Mouse (Mus musculus) left cerebral cortex, postnatal 4 days (tissue): ENCODE results near the gene Acss3. TPM values are rescaled to one million over a fixed set of nuclear protein-coding genes. Genes with fewer than 3 reads are reported as not detected.
A peak's percentile ranks its signal among the peaks of the same experiment; 100 is the strongest.

ENCODE experiments used
- DNase-seq: peaks from one replicate; pipeline ENCODE4 v3.0.0-alpha.2; 2022
- intact Hi-C: fragments of 180-260 bp; cut with DNase I; formaldehyde crosslinking; loops from one replicate; pipeline ENCODE4 v1.15.1; 2025
- total RNA-seq, 2 experiments: library from RNA; stranded (reverse); gene quantifications; 2 replicates each; pipeline ENCODE4 v1.2.3; 2021

Gene Acss3
- total RNA-seq, result under 1 TPM; 0.68 to 0.74 TPM

DNA sequence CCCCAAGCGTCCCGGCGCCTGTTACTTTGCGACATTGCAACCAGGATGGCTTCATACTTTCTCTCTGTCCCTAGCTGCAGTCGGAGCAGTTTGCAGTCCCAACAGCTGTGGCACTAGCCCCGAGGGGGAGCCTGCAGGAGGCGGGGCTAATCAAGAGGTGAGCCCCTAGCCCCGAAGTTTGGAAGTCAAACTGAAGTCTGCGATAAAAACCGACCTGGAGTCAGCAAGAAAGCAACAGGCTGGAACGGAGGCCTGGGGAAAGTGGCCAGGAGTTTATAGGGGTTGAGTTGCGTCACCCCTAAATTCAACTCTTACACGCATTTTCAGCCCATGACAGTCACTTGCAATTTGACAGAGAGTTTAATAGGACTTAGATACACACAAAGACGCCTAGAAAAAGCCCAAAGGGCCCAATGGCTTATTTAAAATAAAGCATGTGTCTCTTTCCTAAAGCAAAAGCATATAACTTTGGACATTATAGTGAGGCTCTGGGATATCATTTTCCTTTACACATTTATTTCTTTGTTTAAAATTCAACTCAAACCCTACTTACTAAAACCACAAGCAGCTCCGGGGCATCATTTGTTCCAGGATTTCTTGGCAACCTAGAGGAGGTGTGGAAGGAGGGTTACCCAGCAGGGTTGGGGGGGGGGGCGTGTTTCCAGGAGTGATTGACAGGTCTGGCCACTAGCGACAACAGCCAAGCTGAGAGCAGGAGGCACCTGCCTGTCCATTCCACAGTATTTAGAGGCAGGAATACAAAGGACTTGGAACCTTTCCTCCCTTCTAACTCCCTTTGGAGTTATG lies at the start of gene Acss3:
Gene Acss3, minus strand, starts transcription at position 140 of the 807 bp plus-strand sequence.
- intact Hi-C loops, result no loop called here
- peak; percentile 60 for DNase-seq

DNA sequence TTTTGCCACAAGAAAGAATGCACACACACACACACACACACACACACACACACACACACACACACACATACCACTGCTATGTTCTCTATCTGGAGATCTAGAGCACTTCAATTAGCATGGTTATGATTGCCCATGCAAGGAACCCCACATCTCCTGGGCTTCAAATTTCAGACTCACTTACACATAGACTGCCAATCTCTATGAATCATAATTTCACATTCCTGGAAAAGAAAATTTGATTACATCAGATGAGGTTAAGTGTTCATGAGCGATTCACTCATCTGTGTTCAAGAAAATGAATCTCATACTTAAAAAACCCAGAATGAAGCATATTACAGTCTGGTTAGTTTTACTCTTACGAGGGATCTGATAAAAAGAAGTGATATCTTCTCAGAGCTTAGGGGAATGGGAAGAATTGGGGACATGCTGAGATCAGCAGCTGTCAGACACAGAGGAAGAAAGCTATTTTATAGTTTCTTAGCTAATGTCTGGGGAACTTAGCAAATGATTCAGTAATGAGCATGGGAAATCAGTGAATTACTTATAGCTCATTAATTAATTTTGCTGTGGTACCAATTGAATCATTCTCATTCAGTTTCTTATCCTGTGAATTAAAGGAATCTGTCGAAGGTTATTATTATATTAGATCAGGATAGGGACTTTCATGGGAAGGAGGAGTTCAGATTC lies 48.7 kb upstream of the Acss3 start:
- DNase-seq, result no peak
- intact Hi-C loops, result no loop called here

DNA sequence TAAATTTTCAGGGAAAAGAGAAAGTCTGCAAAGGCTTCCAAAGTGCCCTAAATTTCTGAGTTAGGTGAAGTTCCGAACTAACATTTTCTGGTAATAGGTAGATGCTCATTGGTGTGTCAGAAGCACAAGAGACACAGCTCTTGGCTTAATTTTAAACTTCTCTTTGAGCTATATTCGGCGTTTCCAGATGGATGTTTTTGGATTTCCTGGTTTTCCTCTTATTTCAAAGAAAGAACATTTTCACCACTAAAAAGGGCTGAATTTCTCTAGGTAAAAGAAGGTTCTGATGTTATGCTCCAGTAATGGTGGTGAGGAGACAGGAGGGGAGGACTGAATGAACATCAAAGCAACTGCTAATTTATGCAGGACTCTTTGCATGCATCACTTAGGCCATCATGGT lies 43.0 kb upstream of the Acss3 start:
- no peak for DNase-seq
- intact Hi-C loops, result no loop called here

DNA sequence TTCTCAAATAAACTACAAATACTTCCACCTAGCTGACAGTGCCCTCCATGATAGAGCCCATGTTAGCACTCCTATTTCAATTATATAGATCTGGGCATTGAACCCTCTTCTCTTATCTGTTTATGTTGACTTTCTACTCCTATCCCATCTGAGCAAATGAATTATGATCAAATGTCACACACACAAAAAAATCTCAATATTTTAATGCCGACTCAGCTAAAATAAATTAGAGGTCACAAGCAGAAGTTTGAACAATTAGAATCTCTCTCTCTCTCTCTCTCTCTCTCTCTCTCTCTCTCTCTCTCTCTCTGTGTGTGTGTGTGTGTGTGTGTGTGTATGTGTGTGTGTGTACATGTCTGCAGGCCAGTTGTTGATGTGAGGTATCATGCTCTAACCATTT lies 25.3 kb upstream of the Acss3 start:
- intact Hi-C loops, result no loop called here
- no peak for DNase-seq

DNA sequence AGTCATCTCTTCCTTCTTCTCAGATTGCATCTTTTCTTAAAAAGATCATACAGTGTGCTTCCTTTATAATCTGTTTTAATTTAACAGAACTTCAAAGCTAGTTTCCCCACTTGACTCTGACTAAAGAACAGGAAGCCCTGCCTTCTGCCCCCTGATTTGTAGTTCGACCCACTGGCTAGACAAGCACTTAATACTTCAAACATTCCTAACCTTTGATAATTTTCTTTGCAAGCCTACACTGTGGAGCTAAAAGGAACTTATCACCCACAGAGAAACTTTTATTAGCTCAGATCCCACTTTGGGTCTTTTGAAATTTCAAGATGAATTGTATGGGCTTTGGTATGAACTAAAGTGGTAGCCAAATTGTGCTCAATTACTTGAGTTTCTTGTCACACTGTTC lies 20.5 kb upstream of the Acss3 start:
- no peak for DNase-seq
- intact Hi-C loops, result no loop called here

DNA sequence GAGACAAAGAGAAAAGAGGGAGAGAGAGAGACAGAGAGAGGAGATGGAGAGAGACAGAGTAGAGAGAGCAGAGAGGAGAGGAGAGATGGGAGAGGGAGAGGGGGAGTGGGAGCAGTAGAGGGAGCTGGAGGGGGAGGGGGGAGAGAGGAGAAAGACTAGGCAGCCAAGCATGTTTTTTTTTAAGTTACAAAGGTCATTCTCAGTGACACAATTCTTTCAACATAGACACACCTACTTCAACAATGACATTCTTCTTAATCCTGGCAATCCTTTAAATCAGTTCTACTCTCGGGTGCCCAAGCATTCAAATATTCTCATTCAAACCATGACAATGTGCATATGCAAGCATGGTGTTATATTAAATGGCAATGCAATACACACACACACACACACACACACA lies 19.4 kb upstream of the Acss3 start:
- no peak for DNase-seq
- intact Hi-C loops, result no loop called here

GRCm38 (mm10) chr10:107122744-107123528 lies 532 bp downstream of the Acss3 start:
- DNase-seq, result no peak
- intact Hi-C loops, result no loop called here

DNA sequence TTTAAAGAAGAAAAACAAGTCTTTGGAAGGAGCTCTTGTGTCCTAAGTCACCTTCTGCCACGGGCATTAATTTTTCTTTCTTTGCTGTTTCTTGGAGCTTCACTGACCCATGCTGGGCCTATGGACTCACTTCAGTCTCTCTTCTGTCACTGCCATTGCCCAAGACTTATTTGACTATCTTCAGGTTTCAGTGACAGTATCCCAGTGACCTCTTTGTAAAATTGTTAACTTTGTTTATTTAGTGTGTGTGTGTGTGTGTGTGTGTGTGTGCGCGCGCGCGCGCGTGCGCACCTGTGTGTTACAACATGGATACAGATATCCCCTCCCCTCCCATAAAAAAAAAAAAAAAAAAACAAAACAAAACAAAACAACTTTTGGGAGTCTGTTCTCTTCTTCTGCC lies 2.2 kb downstream of the Acss3 start:
- DNase-seq, result no peak
- intact Hi-C loops, result no loop called here

GRCm38 (mm10) chr10:107119135-107119534 lies 4.3 kb downstream of the Acss3 start:
- DNase-seq, result no peak
- intact Hi-C loops, result no loop called here

DNA sequence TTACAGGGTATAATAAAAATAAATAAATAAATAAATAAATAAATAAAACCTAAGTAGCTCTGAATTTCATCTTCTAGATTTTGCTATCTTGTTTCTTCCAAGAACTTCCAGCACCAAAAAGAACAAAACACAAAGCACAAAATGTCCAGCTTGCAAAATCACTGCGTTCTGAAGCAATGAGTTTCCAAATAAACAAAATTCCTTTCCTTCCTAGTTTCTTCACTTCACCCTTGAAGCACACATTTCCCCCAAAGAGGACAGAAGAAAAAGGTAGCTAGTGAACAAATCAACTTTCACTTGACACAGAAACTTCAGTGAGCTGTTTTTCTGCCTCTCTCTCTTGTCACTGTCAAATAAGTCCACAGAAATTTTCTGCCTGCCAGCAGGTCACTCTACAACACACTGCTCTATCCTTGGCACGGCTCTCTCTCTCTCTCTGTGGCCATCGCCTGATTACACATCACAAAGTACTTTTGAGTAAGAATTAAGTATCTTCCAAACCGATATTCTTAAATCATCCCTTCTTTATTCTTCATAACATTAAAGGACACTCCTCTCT lies 6.7 kb downstream of the Acss3 start:
- intact Hi-C loops, result no loop called here
- no peak for DNase-seq

DNA sequence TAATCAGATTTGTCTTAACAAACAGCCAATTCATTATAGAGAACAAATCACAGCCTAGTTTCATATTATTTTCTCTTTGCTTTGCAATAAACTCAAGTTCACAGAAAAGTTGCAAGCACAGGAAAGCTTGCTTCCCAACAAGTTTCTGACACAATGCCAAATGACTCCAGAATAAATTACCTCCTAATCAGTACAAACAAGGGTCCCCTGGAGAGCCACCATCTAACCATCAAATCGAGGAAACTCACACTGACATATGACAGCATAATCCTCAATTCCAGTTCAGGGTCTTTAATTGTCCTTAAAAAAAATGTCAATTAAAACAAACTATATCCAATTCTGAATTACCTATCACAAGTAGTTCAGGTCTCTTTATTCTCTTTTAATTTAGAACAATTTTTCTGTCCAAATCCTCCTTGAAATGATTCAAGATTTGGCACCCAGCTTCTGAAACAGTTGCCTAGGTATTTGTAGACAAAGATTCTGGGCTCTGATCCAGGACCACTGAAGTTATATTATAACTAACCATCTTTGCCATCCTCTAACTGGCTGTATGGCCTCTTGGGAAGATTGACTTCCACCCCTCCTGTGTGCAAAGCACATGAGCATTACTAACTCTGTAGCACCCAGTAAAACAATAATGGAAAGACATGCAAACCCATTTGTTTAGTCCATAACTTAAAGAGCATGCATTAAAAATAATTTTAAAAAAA lies 7.4 kb downstream of the Acss3 start:
- DNase-seq, result no peak
- intact Hi-C loops, result no loop called here

DNA sequence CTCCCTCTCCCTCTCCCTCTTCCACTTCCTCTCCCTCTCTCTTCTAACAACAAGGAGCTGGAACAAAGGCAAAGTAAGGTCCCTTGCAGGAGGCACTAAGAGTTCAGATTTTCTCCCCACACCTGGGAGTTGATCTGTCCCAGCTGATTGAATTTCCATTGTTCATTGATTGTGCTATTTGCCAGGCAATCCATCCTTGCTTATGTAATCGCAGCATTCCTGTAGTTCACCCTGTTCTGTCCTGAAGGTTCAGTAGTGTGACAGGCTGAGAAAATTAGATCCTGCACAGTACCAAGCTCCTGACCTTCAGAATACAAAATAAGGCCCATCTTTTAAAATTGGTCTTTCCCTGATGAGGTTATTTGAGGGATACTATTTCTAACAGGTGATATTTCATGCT lies 8.3 kb downstream of the Acss3 start:
- no peak for DNase-seq
- intact Hi-C loops, result no loop called here

GRCm38 (mm10) chr10:107094452-107094851 lies 29.0 kb downstream of the Acss3 start:
- DNase-seq, result peak; percentile 46
- intact Hi-C loops, result no loop called here

DNA sequence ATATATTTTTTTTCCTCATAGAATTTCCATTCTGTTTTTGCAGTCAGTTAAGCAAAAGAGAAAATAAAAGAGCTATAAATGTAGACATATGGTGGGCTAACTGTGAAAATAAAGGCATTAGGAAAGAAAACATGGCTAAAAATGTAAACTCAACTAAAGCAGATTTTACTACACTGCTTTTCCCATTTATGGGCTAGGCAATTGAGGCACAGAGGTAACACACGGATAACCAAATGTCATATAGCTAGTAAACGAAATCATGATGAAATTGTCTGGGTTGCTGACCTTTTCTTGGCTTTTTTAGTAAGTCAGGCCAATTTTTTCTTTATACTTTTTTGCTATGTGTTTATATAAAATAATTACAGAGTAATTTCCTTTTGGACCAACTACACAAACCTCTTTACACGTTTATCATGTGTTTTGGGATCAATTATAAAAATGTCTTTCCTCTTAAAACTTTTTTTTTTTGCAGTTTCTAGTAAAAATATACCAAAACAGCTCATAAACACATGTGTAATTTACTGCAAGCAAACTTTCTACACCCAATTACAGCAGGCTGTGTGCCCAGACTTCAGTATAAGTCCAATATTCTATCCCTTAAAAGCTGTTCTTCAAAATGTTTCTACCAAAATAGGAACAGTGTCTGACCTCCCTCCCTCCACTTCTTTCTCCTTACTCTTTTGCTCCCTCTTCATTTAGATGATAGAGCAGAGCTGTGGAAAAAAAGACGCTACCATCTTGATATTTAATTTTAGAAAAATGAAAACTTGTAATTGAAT lies 69.4 kb downstream of the Acss3 start:
- intact Hi-C loops, result no loop called here

GRCm38 (mm10) chr10:107050489-107050888 lies 73.0 kb downstream of the Acss3 start:
- DNase-seq, result no peak
- intact Hi-C loops, result no loop called here

More for the DNA sequence above, 69.4 kb downstream of the Acss3 start:
- DNase-seq, result no peak

DNA sequence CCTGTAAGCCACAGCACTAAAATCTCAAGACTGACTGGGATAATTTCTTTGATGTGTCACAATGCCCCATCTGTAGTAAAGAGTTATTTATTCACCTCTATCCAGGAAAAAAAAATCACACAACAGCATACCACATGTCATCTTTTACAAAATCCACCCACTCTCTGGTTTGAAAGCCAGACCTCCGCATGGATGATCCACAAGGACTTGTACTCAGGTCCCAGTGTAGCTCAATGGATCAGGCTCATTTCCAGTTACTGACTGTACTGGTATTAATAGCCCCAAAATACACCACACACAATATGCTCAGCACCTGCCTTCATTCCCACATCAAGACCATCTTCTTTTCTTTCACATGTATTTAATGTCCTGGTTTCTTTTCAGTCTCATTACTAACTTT lies 80.8 kb downstream of the Acss3 start:
- DNase-seq, result no peak
- intact Hi-C loops, result no loop called here

DNA sequence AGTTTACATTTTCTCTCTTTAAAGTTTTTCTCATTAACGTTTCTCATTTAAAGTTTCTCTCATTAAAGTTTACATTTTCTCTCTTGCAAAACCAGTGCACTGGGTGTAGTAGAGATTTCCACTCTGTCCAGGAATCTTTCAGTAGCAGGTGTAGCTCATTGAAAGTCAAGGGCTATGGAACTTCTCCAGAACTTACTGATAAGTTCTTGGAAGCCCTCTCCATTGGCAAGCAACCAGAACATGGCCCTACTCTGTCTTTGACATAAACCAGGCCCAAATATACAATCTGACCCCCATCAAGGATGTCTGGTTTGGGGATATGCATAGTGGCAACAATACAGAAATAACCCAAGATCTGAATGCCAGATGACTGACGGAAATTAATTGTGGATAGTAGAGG lies 82.6 kb downstream of the Acss3 start:
- intact Hi-C loops, result no loop called here
- no peak for DNase-seq

DNA sequence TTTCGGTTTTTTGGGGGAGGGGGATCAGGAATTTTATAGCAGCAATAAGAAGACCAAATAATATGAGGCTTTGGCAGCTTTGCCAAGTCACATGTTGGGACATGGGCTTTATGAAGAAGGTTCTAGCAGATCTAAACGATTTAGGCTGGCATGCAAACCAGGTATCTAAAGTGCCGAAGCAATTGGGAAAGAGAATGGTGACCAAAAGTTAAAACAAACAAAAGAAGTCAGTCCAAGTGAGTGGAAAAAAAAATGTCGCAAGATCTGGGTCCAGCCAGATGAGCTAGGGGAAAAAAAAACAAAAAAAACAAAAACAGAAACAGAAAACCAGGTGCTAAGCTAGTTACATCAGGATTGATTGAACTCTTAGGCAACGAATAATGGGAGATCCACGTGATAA lies 83.1 kb downstream of the Acss3 start:
- intact Hi-C loops, result no loop called here

DNA sequence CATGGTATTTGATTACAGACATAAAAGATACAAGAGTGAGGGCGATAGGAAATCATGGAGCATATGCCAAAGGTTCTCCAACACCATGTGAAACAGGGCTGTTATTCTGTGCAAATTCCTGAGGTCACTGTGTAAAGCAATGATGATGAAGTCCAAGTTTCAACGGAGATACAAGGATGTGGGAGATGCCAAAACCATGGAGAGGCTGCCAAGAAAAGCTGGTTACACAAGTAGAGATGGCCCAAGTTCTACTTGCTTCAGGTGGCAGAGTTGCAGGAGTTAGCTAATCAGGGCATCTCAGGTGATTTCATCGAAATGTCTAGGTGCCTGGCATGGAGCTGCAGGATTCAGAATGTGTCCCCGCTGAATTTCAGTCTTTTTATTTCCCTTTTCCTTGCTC lies 84.3 kb downstream of the Acss3 start:
- no peak for DNase-seq
- intact Hi-C loops, result no loop called here

More for the DNA sequence above, 83.1 kb downstream of the Acss3 start:
- no peak for DNase-seq

DNA sequence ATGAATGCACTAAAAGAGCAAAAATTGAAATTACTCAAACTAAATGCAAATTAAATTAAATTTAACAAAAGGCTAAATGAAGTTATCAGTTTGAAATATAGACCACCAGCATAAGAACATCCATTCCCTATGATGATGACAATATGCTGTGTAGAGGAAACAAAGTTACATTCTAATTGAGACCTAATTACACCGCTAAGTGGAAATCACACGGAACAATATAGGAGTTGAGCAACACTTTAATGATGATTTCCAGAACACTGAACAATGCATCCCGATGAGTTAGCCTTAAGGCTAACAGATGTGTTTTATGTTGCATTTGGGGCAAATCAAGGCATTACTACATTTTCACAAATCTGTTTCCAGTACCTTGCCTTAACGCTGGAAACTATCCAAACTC lies 99.2 kb downstream of the Acss3 start:
- intact Hi-C loops, result no loop called here
- no peak for DNase-seq
